Mouse (Mus musculus) spleen, adult 2 months (tissue): ENCODE data around the gene Rad51b.

Experiments used
- CTCF ChIP-seq: fragments of 200-500 bp; IDR thresholded peaks from 2 replicates; pipeline ENCODE4 v1.5.1; 2011; ENCODE audit warnings: mild to moderate bottlenecking, inconsistent platforms; ENCODE audit not compliant: insufficient read depth, insufficient read length, insufficient replicate concordance; ENCODE audit errors: extremely low read depth
- POLR2A ChIP-seq: fragments of 200-500 bp; IDR thresholded peaks from 2 replicates; pipeline ENCODE4 v1.6.1; 2011; ENCODE audit warnings: low read depth, low read length, inconsistent platforms

- TF ChIP-seq POLR2A (no peak), CTCF (no peak)
Observed at GRCm38 (mm10) chr12:79436035-79436434, 139.0 kb downstream of the Rad51b start.
